Mouse (Mus musculus): ENCODE results near the gene Krt7. TPM values are rescaled to one million over a fixed set of nuclear protein-coding genes. Genes with fewer than 3 reads are reported as not detected.

Gene Krt7
- polyA plus RNA-seq (2015; fragmentation: Nextera tagmentation; extraction: Ambion mirVana): 0.34 and 1.1 TPM in 2 replicates

DNA sequence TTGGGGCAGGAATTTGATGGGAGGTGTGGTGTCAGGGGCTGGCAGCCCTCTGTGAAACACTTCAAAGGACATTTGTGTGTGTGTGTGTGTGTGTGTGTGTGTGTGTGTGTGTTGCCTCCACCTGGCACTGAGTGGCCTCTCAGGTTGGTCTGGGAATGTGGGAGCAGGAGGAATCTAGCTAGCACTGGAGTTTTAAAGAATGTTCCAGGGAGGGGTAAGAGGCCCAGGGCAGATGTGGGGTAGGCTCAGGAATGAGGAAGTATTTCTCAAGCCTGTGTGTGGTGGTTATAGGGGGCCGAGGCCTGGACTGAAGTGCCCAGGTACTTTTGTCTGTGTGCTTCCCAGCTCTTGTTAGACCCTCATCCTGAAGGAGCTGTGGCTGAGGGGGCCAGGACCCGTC lies at the start of gene Krt7:
Gene Krt7 (plus strand): TSS at position 269 of the 400 bp plus-strand sequence.
- H3K9ac ChIP-seq (ENCODE audit: low read depth, low read length): no peak within 1 kb of the TSS
- H3K4me1 ChIP-seq (ENCODE audit: control insufficient read depth, insufficient read depth, low read length): no peaks in the 10 kb centered on the region
- H3K4me2 ChIP-seq (ENCODE audit: low read length): no peak within 1 kb of the TSS
- peaks cover 10% of the 10 kb centered on the region for H3K27me3 ChIP-seq (ENCODE audit: control insufficient read depth, insufficient read depth, low read depth, low read length)
- H3K27ac ChIP-seq (ENCODE audit: low read length): no peak within 1 kb of the TSS
- 59% methylated on average over 2 of the region's 2 CpGs for WGBS
- H3K4me3 ChIP-seq (ENCODE audit: low read depth, low read length): no peak within 1 kb of the TSS
- ATAC-seq: no peak
- H3K9me3 ChIP-seq (replicated peaks; ENCODE audit: control insufficient read depth, low read length, poor library complexity, severe bottlenecking): no peaks in the 10 kb centered on the region
- H3K36me3 ChIP-seq (ENCODE audit: control insufficient read depth, insufficient read depth, low read length): no peaks in the 10 kb centered on the region

DNA sequence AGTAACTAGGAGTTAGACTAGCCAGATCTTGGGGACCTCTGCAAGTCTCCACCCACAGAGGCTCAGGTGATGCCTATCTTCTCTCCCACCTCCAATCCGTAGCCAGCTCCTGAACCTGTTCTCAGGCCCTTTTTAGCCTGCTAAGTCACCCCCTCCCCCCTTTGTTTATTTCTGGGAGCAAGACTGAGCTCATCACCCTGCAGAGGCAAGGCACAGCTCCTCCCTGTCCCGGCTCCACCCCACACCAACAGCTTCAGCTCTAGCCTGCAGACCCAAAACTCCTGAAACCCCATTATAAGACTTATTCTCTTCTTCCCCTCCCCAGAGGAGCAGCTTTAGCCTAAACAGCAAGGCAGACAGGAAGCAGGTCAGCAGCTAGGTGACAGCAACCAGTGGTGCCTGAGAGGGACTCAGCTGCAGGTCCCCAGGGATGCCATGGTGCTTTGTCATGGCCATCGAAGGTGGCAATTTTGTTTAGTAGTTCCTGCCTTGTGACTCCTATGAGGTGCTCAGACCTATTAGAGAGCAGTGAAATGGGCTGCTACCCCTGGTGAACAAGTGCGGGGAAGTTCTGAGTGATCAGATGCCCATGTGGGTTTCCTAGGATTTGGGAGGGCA lies 48.3 kb upstream of the Krt7 start:
- Histone ChIP-seq H3K9ac (ENCODE audit: low read depth, low read length) (no peak overlapping the region), H3K4me1 (ENCODE audit: control insufficient read depth, insufficient read depth, low read length) (no peaks in the 10 kb centered on the region), H3K36me3 (ENCODE audit: control insufficient read depth, insufficient read depth, low read length) (no peaks in the 10 kb centered on the region), H3K27me3 (ENCODE audit: control insufficient read depth, insufficient read depth, low read depth, low read length) (no peaks in the 10 kb centered on the region), H3K9me3 (replicated peaks; ENCODE audit: control insufficient read depth, low read length, poor library complexity, severe bottlenecking) (no peaks in the 10 kb centered on the region), H3K4me2 (ENCODE audit: low read length) (no peak overlapping the region), H3K4me3 (ENCODE audit: low read depth, low read length) (no peak overlapping the region), H3K27ac (ENCODE audit: low read length) (no peak overlapping the region)
- WGBS: 80% methylated on average over 4 of the region's 4 CpGs
- no peak for ATAC-seq

DNA sequence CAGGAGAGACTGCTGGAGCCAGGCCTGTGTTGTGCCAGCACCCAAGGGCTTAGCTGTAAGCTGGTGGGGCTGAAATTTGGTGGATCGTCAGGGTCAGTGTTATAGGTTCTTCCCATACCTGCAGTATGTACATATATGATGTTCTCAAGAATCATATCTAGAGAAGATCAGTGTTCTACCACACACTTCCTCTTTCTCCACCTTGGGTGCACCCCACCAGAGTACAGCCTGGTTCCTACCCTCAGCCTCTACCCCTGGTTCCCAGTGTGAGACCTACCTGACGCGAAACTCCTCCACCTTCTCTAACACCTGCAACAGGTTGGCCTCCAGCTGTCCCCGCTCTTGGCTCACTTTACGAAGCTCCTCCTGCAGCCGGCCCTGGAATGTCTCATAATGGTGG lies 46.9 kb upstream of the Krt7 start:
- no peak overlapping the region for H3K27ac ChIP-seq (ENCODE audit: low read length)
- no peak overlapping the region for H3K4me3 ChIP-seq (ENCODE audit: low read depth, low read length)
- no peak overlapping the region for H3K9ac ChIP-seq (ENCODE audit: low read depth, low read length)
- ATAC-seq: no peak
- no peaks in the 10 kb centered on the region for H3K36me3 ChIP-seq (ENCODE audit: control insufficient read depth, insufficient read depth, low read length)
- no peak overlapping the region for H3K4me2 ChIP-seq (ENCODE audit: low read length)
- H3K27me3 ChIP-seq (ENCODE audit: control insufficient read depth, insufficient read depth, low read depth, low read length): no peaks in the 10 kb centered on the region
- WGBS: 96% methylated on average over 6 of the region's 6 CpGs
- no peaks in the 10 kb centered on the region for H3K4me1 ChIP-seq (ENCODE audit: control insufficient read depth, insufficient read depth, low read length)
- no peaks in the 10 kb centered on the region for H3K9me3 ChIP-seq (replicated peaks; ENCODE audit: control insufficient read depth, low read length, poor library complexity, severe bottlenecking)

DNA sequence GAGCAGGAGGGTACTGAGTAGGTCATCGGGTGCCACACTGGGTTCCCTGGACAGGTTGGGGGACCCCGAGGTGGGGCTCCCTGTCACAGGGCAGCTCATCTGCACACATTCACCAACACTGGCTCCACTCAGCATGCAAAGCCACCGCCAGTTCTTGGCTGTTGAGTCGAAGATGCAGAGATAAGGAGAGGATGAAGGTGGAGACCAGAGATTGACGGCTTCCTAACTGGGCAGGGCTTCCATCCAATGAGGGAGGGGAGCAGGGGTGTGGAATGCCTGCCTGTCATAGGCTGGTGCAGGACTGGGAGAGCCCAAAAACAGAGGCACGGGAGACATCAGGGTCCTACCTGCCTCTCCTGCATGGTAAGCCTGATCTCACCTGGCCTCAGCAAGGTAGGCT lies 46.4 kb upstream of the Krt7 start:
- H3K36me3 ChIP-seq (ENCODE audit: control insufficient read depth, insufficient read depth, low read length): no peaks in the 10 kb centered on the region
- ATAC-seq: no peak
- no peak overlapping the region for H3K4me3 ChIP-seq (ENCODE audit: low read depth, low read length)
- H3K4me1 ChIP-seq (ENCODE audit: control insufficient read depth, insufficient read depth, low read length): no peaks in the 10 kb centered on the region
- no peaks in the 10 kb centered on the region for H3K27me3 ChIP-seq (ENCODE audit: control insufficient read depth, insufficient read depth, low read depth, low read length)
- no peaks in the 10 kb centered on the region for H3K9me3 ChIP-seq (replicated peaks; ENCODE audit: control insufficient read depth, low read length, poor library complexity, severe bottlenecking)
- H3K4me2 ChIP-seq (ENCODE audit: low read length): no peak overlapping the region
- no peak overlapping the region for H3K9ac ChIP-seq (ENCODE audit: low read depth, low read length)
- WGBS: 72% methylated on average over 6 of the region's 6 CpGs
- H3K27ac ChIP-seq (ENCODE audit: low read length): no peak overlapping the region

DNA sequence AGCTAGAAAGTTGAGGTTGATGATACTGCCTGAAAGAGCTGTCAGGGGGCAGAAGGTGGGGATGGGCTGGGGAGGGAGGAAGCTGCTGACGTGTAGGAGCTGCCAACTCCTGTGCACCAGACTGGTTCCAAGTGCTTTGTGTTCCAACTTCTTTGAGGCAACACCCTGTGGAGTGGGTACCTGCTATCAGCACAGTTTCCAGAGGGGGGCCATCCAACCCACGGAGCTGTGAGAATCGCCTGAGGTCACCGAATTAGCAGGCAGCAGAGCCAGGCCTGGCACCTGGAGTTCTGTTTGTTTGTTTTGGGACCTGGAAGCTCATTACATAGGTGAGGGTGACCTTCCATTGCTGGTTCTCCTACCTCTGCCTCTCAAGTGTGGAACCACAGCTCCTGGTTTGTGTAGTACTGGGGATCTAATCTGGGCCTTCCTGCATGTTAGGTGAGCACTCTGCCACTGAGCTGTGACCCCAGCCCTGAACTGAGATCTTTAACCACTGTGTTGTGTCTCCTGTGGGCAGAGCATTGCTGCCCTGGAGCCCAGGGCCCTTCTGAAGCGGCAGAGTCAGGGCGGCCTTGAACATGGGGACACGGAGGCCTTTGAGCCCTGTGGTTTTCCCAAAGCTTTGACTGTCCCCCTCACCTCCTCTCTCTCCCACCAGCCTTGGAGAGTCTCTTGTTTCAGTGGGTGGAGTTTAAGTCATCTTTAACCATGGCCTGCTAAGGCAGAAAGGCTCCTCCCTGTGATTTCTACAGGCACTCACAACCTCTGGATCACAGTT lies 45.8 kb upstream of the Krt7 start:
- H3K27me3 ChIP-seq (ENCODE audit: control insufficient read depth, insufficient read depth, low read depth, low read length): no peaks in the 10 kb centered on the region
- H3K4me2 ChIP-seq (ENCODE audit: low read length): no peak overlapping the region
- no peaks in the 10 kb centered on the region for H3K36me3 ChIP-seq (ENCODE audit: control insufficient read depth, insufficient read depth, low read length)
- no peak overlapping the region for H3K4me3 ChIP-seq (ENCODE audit: low read depth, low read length)
- H3K27ac ChIP-seq (ENCODE audit: low read length): no peak overlapping the region
- ATAC-seq: no peak
- no peaks in the 10 kb centered on the region for H3K4me1 ChIP-seq (ENCODE audit: control insufficient read depth, insufficient read depth, low read length)
- WGBS: 69% methylated on average over 7 of the region's 7 CpGs
- H3K9ac ChIP-seq (ENCODE audit: low read depth, low read length): no peak overlapping the region
- no peaks in the 10 kb centered on the region for H3K9me3 ChIP-seq (replicated peaks; ENCODE audit: control insufficient read depth, low read length, poor library complexity, severe bottlenecking)

DNA sequence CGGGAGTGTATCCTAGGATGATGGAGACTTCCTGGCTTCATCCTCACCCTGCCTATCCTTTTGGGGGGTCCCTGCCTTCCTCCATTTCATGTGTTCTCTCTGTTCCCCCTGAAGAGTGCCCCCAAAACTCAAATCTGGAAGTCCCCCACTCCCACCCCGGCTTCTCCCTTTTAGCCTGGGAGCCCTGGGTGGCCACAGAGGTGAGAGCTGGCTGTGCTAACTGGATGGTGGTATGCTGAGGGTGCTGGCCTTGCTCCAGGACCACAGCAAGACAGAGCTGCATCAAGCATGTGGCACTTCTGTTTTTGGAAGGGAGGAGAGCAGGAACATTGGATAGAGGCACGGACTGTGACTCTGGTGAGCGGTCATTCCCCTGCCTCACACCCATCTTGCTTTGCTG lies 45.1 kb upstream of the Krt7 start:
- H3K27ac ChIP-seq (ENCODE audit: low read length): no peak overlapping the region
- H3K4me2 ChIP-seq (ENCODE audit: low read length): no peak overlapping the region
- H3K4me1 ChIP-seq (ENCODE audit: control insufficient read depth, insufficient read depth, low read length): no peaks in the 10 kb centered on the region
- no peak overlapping the region for H3K9ac ChIP-seq (ENCODE audit: low read depth, low read length)
- 73% methylated on average over 4 of the region's 4 CpGs for WGBS
- ATAC-seq: no peak
- H3K27me3 ChIP-seq (ENCODE audit: control insufficient read depth, insufficient read depth, low read depth, low read length): no peaks in the 10 kb centered on the region
- no peak overlapping the region for H3K4me3 ChIP-seq (ENCODE audit: low read depth, low read length)
- H3K9me3 ChIP-seq (replicated peaks; ENCODE audit: control insufficient read depth, low read length, poor library complexity, severe bottlenecking): no peaks in the 10 kb centered on the region
- no peaks in the 10 kb centered on the region for H3K36me3 ChIP-seq (ENCODE audit: control insufficient read depth, insufficient read depth, low read length)

DNA sequence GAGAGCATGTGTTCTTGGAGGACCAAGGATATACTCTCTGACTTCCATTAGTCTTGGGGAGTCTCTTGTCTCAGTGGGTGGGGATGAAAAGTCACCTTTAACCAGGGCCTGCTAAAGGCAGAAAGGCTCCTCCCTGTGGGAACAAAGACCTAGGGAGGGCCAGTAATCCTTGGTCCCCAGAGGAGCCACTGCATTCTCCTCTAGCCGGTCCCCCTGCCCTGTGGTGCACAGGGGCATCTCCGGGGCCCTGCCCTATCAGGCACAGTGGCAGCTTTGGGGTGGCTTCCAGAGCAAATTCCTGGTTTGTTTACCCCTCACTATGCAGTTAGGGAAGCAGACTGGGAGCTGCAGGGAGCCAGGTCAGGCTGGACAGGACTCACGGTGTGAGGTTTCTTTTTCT lies 44.4 kb upstream of the Krt7 start:
- Histone ChIP-seq H3K27me3 (ENCODE audit: control insufficient read depth, insufficient read depth, low read depth, low read length) (no peaks in the 10 kb centered on the region), H3K9ac (ENCODE audit: low read depth, low read length) (no peak overlapping the region), H3K36me3 (ENCODE audit: control insufficient read depth, insufficient read depth, low read length) (no peaks in the 10 kb centered on the region), H3K4me3 (ENCODE audit: low read depth, low read length) (no peak overlapping the region), H3K27ac (ENCODE audit: low read length) (no peak overlapping the region), H3K4me1 (ENCODE audit: control insufficient read depth, insufficient read depth, low read length) (no peaks in the 10 kb centered on the region), H3K9me3 (replicated peaks; ENCODE audit: control insufficient read depth, low read length, poor library complexity, severe bottlenecking) (no peaks in the 10 kb centered on the region), H3K4me2 (ENCODE audit: low read length) (no peak overlapping the region)
- ATAC-seq: no peak
- WGBS: 28% methylated on average over 3 of the region's 3 CpGs

DNA sequence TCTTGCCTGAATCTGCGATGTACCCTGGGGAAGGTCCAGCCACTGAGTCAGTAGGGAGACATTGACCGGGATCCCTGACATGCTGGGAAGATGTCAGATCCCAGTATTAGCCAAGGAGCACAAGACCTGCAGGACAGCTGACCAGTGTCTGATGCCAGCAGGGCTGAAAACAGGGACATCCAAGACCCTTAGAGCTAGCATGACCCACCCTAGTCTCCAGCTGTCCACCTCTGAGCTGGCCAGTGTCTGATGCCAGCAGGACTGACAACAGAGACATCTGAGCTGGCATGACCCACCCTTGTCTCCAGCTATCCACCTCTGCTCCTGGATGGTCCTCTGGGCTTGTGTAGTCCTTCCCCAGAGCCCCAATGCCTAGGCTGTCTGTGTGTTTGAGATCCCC lies 43.9 kb upstream of the Krt7 start:
- no peak overlapping the region for H3K27ac ChIP-seq (ENCODE audit: low read length)
- no peaks in the 10 kb centered on the region for H3K27me3 ChIP-seq (ENCODE audit: control insufficient read depth, insufficient read depth, low read depth, low read length)
- H3K4me1 ChIP-seq (ENCODE audit: control insufficient read depth, insufficient read depth, low read length): no peaks in the 10 kb centered on the region
- H3K4me3 ChIP-seq (ENCODE audit: low read depth, low read length): no peak overlapping the region
- no peak overlapping the region for H3K4me2 ChIP-seq (ENCODE audit: low read length)
- H3K36me3 ChIP-seq (ENCODE audit: control insufficient read depth, insufficient read depth, low read length): no peaks in the 10 kb centered on the region
- no peaks in the 10 kb centered on the region for H3K9me3 ChIP-seq (replicated peaks; ENCODE audit: control insufficient read depth, low read length, poor library complexity, severe bottlenecking)
- 57% methylated on average over 2 of the region's 2 CpGs for WGBS
- no peak for ATAC-seq
- no peak overlapping the region for H3K9ac ChIP-seq (ENCODE audit: low read depth, low read length)

DNA sequence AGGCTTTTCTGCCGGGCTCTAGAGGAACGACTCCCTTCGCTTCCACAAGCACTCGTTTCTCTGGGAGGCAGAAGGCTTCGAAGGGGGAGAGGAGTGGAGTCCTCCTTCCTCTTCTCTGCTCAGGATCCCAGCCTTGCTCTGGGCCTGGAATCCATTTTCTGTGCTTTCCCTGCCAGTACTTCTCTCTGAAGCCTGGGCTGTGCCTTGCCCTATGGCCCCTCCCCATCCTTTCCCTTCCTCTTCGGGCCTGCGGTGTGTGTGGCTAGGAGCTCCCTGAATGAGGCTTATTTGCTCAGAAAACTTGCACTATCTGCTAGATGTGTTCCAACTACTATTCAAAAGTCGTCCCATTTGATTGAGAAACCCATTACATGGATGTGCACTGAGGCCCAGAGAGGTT lies 43.3 kb upstream of the Krt7 start:
- H3K4me3 ChIP-seq (ENCODE audit: low read depth, low read length): no peak overlapping the region
- H3K27me3 ChIP-seq (ENCODE audit: control insufficient read depth, insufficient read depth, low read depth, low read length): no peaks in the 10 kb centered on the region
- no peak overlapping the region for H3K27ac ChIP-seq (ENCODE audit: low read length)
- no peak for ATAC-seq
- 87% methylated on average over 8 of the region's 8 CpGs for WGBS
- H3K9me3 ChIP-seq (replicated peaks; ENCODE audit: control insufficient read depth, low read length, poor library complexity, severe bottlenecking): no peaks in the 10 kb centered on the region
- no peaks in the 10 kb centered on the region for H3K4me1 ChIP-seq (ENCODE audit: control insufficient read depth, insufficient read depth, low read length)
- H3K36me3 ChIP-seq (ENCODE audit: control insufficient read depth, insufficient read depth, low read length): no peaks in the 10 kb centered on the region
- H3K4me2 ChIP-seq (ENCODE audit: low read length): no peak overlapping the region
- no peak overlapping the region for H3K9ac ChIP-seq (ENCODE audit: low read depth, low read length)

Data from midbrain, embryonic 16.5 days (tissue).